Mouse (Mus musculus) MEL (cell line): ENCODE measurements around the gene Ier2. TPM values are rescaled to one million over a fixed set of nuclear protein-coding genes. Genes with fewer than 3 reads are reported as not detected.

Experiments
- DNase-seq: peaks from one replicate; pipeline ENCODE4 v3.0.0; 2011; ENCODE audit warnings: low read depth, low spot score
- H3K27ac ChIP-seq: 2 replicates; pipeline ENCODE4 v1.5.1; 2012; ENCODE audit warnings: low read depth, mild to moderate bottlenecking, control low read depth, low read length, moderate library complexity; ENCODE audit not compliant: control insufficient read depth
- H3K27me3 ChIP-seq, 2 experiments: fragments of 150-350 bp in 1 of 2; sonication (generic) in 1 of 2; 2 replicates each; pipeline ENCODE4 v1.6.1; 2012; ENCODE audit warnings: low read length in 2 of 2, mild to moderate bottlenecking in 2 of 2, improper control_type of control experiment in 1 of 2, moderate library complexity in 1 of 2; ENCODE audit not compliant: insufficient read depth in 2 of 2, control insufficient read depth in 1 of 2
- H3K36me3 ChIP-seq, 2 experiments: 2 replicates each; pipeline ENCODE4 v1.6.1; 2012 to 2014; ENCODE audit warnings: low read length in 2 of 2, improper control_type of control experiment in 1 of 2, inconsistent platforms in 1 of 2, mild to moderate bottlenecking in 1 of 2; ENCODE audit not compliant: insufficient read depth in 2 of 2, control insufficient read depth in 1 of 2
- H3K4me1 ChIP-seq, 2 experiments: fragments of 150-350 bp in 1 of 2; sonication (generic) in 1 of 2; 2 replicates each; pipeline ENCODE4 v1.6.1; 2012; ENCODE audit warnings: low read length in 2 of 2, improper control_type of control experiment in 1 of 2, mild to moderate bottlenecking in 1 of 2; ENCODE audit not compliant: insufficient read depth in 2 of 2, control insufficient read depth in 1 of 2
- H3K4me3 ChIP-seq, 2 experiments: fragments of 150-350 bp in 1 of 2; sonication (generic) in 1 of 2; 2 replicates each; pipeline ENCODE4 v1.5.1; 2012; ENCODE audit warnings: low read depth in 2 of 2, low read length in 2 of 2, mild to moderate bottlenecking in 2 of 2, moderate library complexity in 2 of 2, control low read depth in 1 of 2, improper control_type of control experiment in 1 of 2; ENCODE audit not compliant: control insufficient read depth in 1 of 2, insufficient read depth in 1 of 2
- H3K79me2 ChIP-seq: 2 replicates; pipeline ENCODE4 v1.6.1; 2012; ENCODE audit warnings: mild to moderate bottlenecking, low read length, moderate library complexity; ENCODE audit not compliant: control insufficient read depth, poor library complexity, insufficient read depth
- H3K9ac ChIP-seq: 2 replicates; pipeline ENCODE4 v1.6.1; 2012; ENCODE audit warnings: low read depth, mild to moderate bottlenecking, control low read depth, low read length, moderate library complexity; ENCODE audit not compliant: control insufficient read depth, poor library complexity, severe bottlenecking
- H3K9me3 ChIP-seq: fragments of 150-350 bp; sonication (generic); replicated peaks from 2 replicates; pipeline ENCODE4 v1.6.1; 2012; ENCODE audit warnings: mild to moderate bottlenecking, low read length, improper control_type of control experiment, moderate library complexity; ENCODE audit not compliant: insufficient read depth
- CHD1 ChIP-seq: IDR thresholded peaks from 2 replicates; pipeline ENCODE4 v1.6.1; 2012; ENCODE audit warnings: low read depth, mild to moderate bottlenecking, inconsistent platforms, low read length, improper control_type of control experiment
- CHD2 ChIP-seq: IDR thresholded peaks from 2 replicates; pipeline ENCODE4 v1.6.1; 2011; ENCODE audit warnings: low read length, improper control_type of control experiment
- CTCF ChIP-seq, 3 experiments: IDR thresholded peaks in 2 of 3; conservative IDR thresholded peaks in 1 of 3; 2 replicates each; pipeline ENCODE4 v1.5.1; 2011 to 2012; ENCODE audit warnings: low read length in 3 of 3, low read depth in 2 of 3, mild to moderate bottlenecking in 2 of 3, improper control_type of control experiment in 1 of 3, inconsistent platforms in 1 of 3, mixed read lengths in 1 of 3, moderate library complexity in 1 of 3; ENCODE audit not compliant: control insufficient read depth in 1 of 3, insufficient read depth in 1 of 3, poor library complexity in 1 of 3, severe bottlenecking in 1 of 3
- E2F4 ChIP-seq: IDR thresholded peaks from 2 replicates; pipeline ENCODE4 v1.6.1; 2011; ENCODE audit warnings: low read depth, low read length, improper control_type of control experiment, borderline replicate concordance
- ELF1 ChIP-seq: IDR thresholded peaks from 2 replicates; pipeline ENCODE4 v1.6.1; 2014; ENCODE audit warnings: low read depth, mild to moderate bottlenecking, inconsistent platforms, low read length, improper control_type of control experiment, moderate library complexity
- EP300 ChIP-seq, 2 experiments: IDR thresholded peaks; 2 replicates each; pipeline ENCODE4 v1.6.1; 2011; ENCODE audit warnings: improper control_type of control experiment in 2 of 2, low read length in 2 of 2, low read depth in 1 of 2, mild to moderate bottlenecking in 1 of 2
- ETS1 ChIP-seq: IDR thresholded peaks from 2 replicates; pipeline ENCODE4 v1.6.1; 2012; ENCODE audit warnings: low read depth, mild to moderate bottlenecking, inconsistent platforms, low read length, improper control_type of control experiment, moderate library complexity
- GATA1 ChIP-seq: IDR thresholded peaks from 2 replicates; pipeline ENCODE4 v1.6.1; 2011; ENCODE audit warnings: low read depth, low read length, improper control_type of control experiment
- HCFC1 ChIP-seq: IDR thresholded peaks from 2 replicates; pipeline ENCODE4 v1.6.1; 2012; ENCODE audit warnings: low read depth, mild to moderate bottlenecking, inconsistent platforms, low read length, improper control_type of control experiment, moderate library complexity
- JUND ChIP-seq: IDR thresholded peaks from 2 replicates; pipeline ENCODE4 v1.6.1; 2011; ENCODE audit warnings: low read depth, mild to moderate bottlenecking, improper control_type of control experiment, low read length
- KAT2A ChIP-seq: conservative IDR thresholded peaks from 2 replicates; pipeline ENCODE4 v1.6.1; 2012; ENCODE audit warnings: low read depth, low read length, improper control_type of control experiment, inconsistent platforms
- MAX ChIP-seq: IDR thresholded peaks from 2 replicates; pipeline ENCODE4 v1.6.1; 2011; ENCODE audit warnings: low read length, improper control_type of control experiment
- MAZ ChIP-seq: IDR thresholded peaks from 2 replicates; pipeline ENCODE4 v1.6.1; 2012; ENCODE audit warnings: low read depth, mild to moderate bottlenecking, inconsistent platforms, low read length, improper control_type of control experiment
- MEF2A ChIP-seq: IDR thresholded peaks from 2 replicates; pipeline ENCODE4 v1.6.1; 2014; ENCODE audit warnings: low read depth, mild to moderate bottlenecking, inconsistent platforms, low read length, improper control_type of control experiment; ENCODE audit not compliant: poor library complexity, insufficient replicate concordance, severe bottlenecking; ENCODE audit errors: extremely low read depth
- MXI1 ChIP-seq: IDR thresholded peaks from 2 replicates; pipeline ENCODE4 v1.6.1; 2011; ENCODE audit warnings: mild to moderate bottlenecking, low read depth, low read length, improper control_type of control experiment
- MYB ChIP-seq: IDR thresholded peaks from 2 replicates; pipeline ENCODE4 v1.6.1; 2011; ENCODE audit warnings: mild to moderate bottlenecking, low read depth, low read length, improper control_type of control experiment
- MYC ChIP-seq: IDR thresholded peaks from 2 replicates; pipeline ENCODE4 v1.6.1; 2011; ENCODE audit warnings: low read depth, mild to moderate bottlenecking, low read length, improper control_type of control experiment, moderate library complexity
- NELFE ChIP-seq: IDR thresholded peaks from 2 replicates; pipeline ENCODE4 v1.6.1; 2011; ENCODE audit warnings: low read depth, low read length, improper control_type of control experiment
- POLR2AphosphoS2 ChIP-seq: IDR thresholded peaks from 2 replicates; pipeline ENCODE4 v1.6.1; 2011; ENCODE audit warnings: low read length, improper control_type of control experiment
- POLR2AphosphoS5 ChIP-seq: IDR thresholded peaks from 2 replicates; pipeline ENCODE4 v1.6.1; 2012; ENCODE audit warnings: low read depth, borderline replicate concordance, mild to moderate bottlenecking, inconsistent platforms, low read length, moderate library complexity, mixed read lengths
- RAD21 ChIP-seq: IDR thresholded peaks from 2 replicates; pipeline ENCODE4 v1.6.1; 2011; ENCODE audit warnings: mild to moderate bottlenecking, low read depth, low read length, improper control_type of control experiment
- SIN3A ChIP-seq: IDR thresholded peaks from 2 replicates; pipeline ENCODE4 v1.6.1; 2012; ENCODE audit warnings: low read length, improper control_type of control experiment, inconsistent platforms
- SMC3 ChIP-seq: IDR thresholded peaks from 2 replicates; pipeline ENCODE4 v1.6.1; 2011; ENCODE audit warnings: low read depth, low read length, improper control_type of control experiment
- TAL1 ChIP-seq: IDR thresholded peaks from 2 replicates; pipeline ENCODE4 v1.6.1; 2012; ENCODE audit warnings: mild to moderate bottlenecking, inconsistent platforms, low read length, moderate library complexity, mixed read lengths
- TBP ChIP-seq: IDR thresholded peaks from 2 replicates; pipeline ENCODE4 v1.8.0; 2011; ENCODE audit warnings: low read depth, low read length, improper control_type of control experiment
- TCF12 ChIP-seq: IDR thresholded peaks from 2 replicates; pipeline ENCODE4 v1.6.1; 2014; ENCODE audit warnings: low read depth, mild to moderate bottlenecking, inconsistent platforms, low read length, improper control_type of control experiment, moderate library complexity
- UBTF ChIP-seq: IDR thresholded peaks from 2 replicates; pipeline ENCODE4 v1.6.1; 2012; ENCODE audit warnings: low read depth, mild to moderate bottlenecking, inconsistent platforms, low read length, improper control_type of control experiment, moderate library complexity, borderline replicate concordance; ENCODE audit not compliant: insufficient read depth
- USF1 ChIP-seq: IDR thresholded peaks from 2 replicates; pipeline ENCODE4 v1.6.1; 2014; ENCODE audit warnings: low read depth, mild to moderate bottlenecking, inconsistent platforms, low read length, improper control_type of control experiment, moderate library complexity
- USF2 ChIP-seq, 2 experiments: IDR thresholded peaks; 2 replicates each; pipeline ENCODE4 v1.6.1; 2011 to 2012; ENCODE audit warnings: improper control_type of control experiment in 2 of 2, low read length in 2 of 2, borderline replicate concordance in 1 of 2, inconsistent platforms in 1 of 2, low read depth in 1 of 2, mild to moderate bottlenecking in 1 of 2; ENCODE audit not compliant: insufficient read depth in 1 of 2
- ZC3H11A ChIP-seq: IDR thresholded peaks from 2 replicates; pipeline ENCODE4 v1.6.1; 2012; ENCODE audit warnings: low read depth, mild to moderate bottlenecking, inconsistent platforms, low read length, improper control_type of control experiment
- ZKSCAN1 ChIP-seq: IDR thresholded peaks from 2 replicates; pipeline ENCODE4 v1.6.1; 2012; ENCODE audit warnings: low read depth, mild to moderate bottlenecking, inconsistent platforms, low read length, improper control_type of control experiment, moderate library complexity
- ZMIZ1 ChIP-seq: IDR thresholded peaks from 2 replicates; pipeline ENCODE4 v1.6.1; 2012; ENCODE audit warnings: low read depth, mild to moderate bottlenecking, inconsistent platforms, low read length, improper control_type of control experiment, moderate library complexity
- ZNF384 ChIP-seq: IDR thresholded peaks from 2 replicates; pipeline ENCODE4 v1.6.1; 2012; ENCODE audit warnings: low read depth, mild to moderate bottlenecking, inconsistent platforms, low read length, improper control_type of control experiment
- polyA plus RNA-seq, 2 experiments: library from polyadenylated mRNA; stranded (reverse) in 1 of 2; unstranded in 1 of 2; fragments of >175 nt in 1 of 2; fragments of >200 nt in 1 of 2; gene quantifications; 2 replicates each; pipeline versions ENCODE4 v1.2.1 to v1.2.4; 2012; ENCODE audit warnings: low replicate concordance in 2 of 2, low read depth in 1 of 2; ENCODE audit not compliant: insufficient read length in 2 of 2, insufficient read depth in 1 of 2, missing spikeins in 1 of 2
- total RNA-seq: library from RNA; depleted of rRNA; stranded (reverse); fragments of 300-350 nt; gene quantifications from 2 replicates; pipeline ENCODE4 v1.2.3, GENCODE M21; 2012

The Ier2 gene
- total and polyA plus RNA-seq, 3 experiments, result 22.5 to 258 (median 37.7) TPM

- TF ChIP-seq ELF1 (no peak), EP300 (IDR thresholded peaks at IDR 0.05; ENCODE audit: low read depth in 1 of 2, low read length in 2 of 2) (peak in 1 of 2 experiments; percentile 16; a peak in 1 of 4 replicates), TCF12 (no peak), SIN3A (no peak)
These were observed 42.5 kb upstream of the Ier2 start (continued) for GRCm38 (mm10) chr8:84704867-84705831.

GRCm38 (mm10) chr8:84704356-84704755 is 41.7 kb upstream of the Ier2 start:
- H3K9me3 ChIP-seq, result no peaks in the 10 kb centered on the region
- H3K4me3 ChIP-seq, result peak overlapping the region; percentile 36 to 98
- H3K36me3 ChIP-seq, result peaks cover 0 to 20% of the 10 kb centered on the region in 2 experiments; a peak in 2 of 4 replicates
- DNase-seq, result peak; percentile 91
- peaks cover 6 to 25% of the 10 kb centered on the region in 2 experiments for H3K4me1 ChIP-seq
- no peaks in the 10 kb centered on the region for H3K27me3 ChIP-seq
- H3K9ac ChIP-seq, result peak overlapping the region; percentile 98
- H3K79me2 ChIP-seq, result peaks cover 32% of the 10 kb centered on the region
- peak overlapping the region; percentile 98 for H3K27ac ChIP-seq
- TF ChIP-seq ZKSCAN1, result no peak
- TF ChIP-seq TAL1, result no peak
- peak; percentile 18; the same call in 1 of the 2 replicates for TF ChIP-seq MAZ
- TF ChIP-seq MXI1, result no peak; the same call in 1 of the 2 replicates
- TF ChIP-seq MYB, result no peak
- TF ChIP-seq CTCF (IDR thresholded peaks at IDR 0.05 in 2 of 3, conservative IDR thresholded peaks at IDR 0.05 in 1 of 3; ENCODE audit: control insufficient read depth in 1 of 3, insufficient read depth in 1 of 3, low read depth in 2 of 3, low read length in 3 of 3, poor library complexity in 1 of 3, severe bottlenecking in 1 of 3), result peak; percentile 69 to 84 (median 72)
- TF ChIP-seq ETS1, result no peak
- TF ChIP-seq TBP, result no peak
- TF ChIP-seq JUND, result no peak
- no peak for TF ChIP-seq GATA1
- no peak for TF ChIP-seq CHD2
- no peak for TF ChIP-seq MAX
- TF ChIP-seq ZNF384, result no peak
- TF ChIP-seq USF1, result no peak
- TF ChIP-seq TCF12, result no peak
- no peak for TF ChIP-seq MYC
- no peak for TF ChIP-seq USF2 (IDR thresholded peaks at IDR 0.05; ENCODE audit: borderline replicate concordance in 1 of 2, insufficient read depth in 1 of 2, low read depth in 1 of 2, low read length in 2 of 2)
- TF ChIP-seq ZC3H11A, result no peak
- TF ChIP-seq SMC3, result peak; percentile 46; the same call in 1 of the 2 replicates
- TF ChIP-seq ZMIZ1, result no peak
- TF ChIP-seq HCFC1, result no peak
- no peak for TF ChIP-seq MEF2A
- 0 out of 2 replicates have a peak, but pooled peaks have one; percentile 37 for TF ChIP-seq UBTF
- TF ChIP-seq E2F4, result no peak
- no peak; the same call in 1 of the 2 replicates for TF ChIP-seq CHD1
- TF ChIP-seq NELFE, result no peak
- TF ChIP-seq KAT2A, result no peak
- TF ChIP-seq POLR2AphosphoS2, result no peak
- no peak for TF ChIP-seq POLR2AphosphoS5
- TF ChIP-seq ELF1, result no peak
- TF ChIP-seq SIN3A, result peak; percentile 34; the same call in 1 of the 2 replicates
- TF ChIP-seq RAD21, result no peak
